Mouse (Mus musculus) left cerebral cortex, adult 8-10 months (tissue): ENCODE results near the gene Hnrnpul1. TPM values are rescaled to one million over a fixed set of nuclear protein-coding genes. Genes with fewer than 3 reads are reported as not detected.

Experiments used
- DNase-seq, 2 experiments: peaks; one replicate each; pipeline ENCODE4 v3.0.0; 2022; ENCODE audit warnings: low spot score in 2 of 2
- total RNA-seq, 4 experiments: library from RNA; stranded (reverse); gene quantifications; 2 replicates each; pipeline ENCODE4 v1.2.4; 2022

Gene Hnrnpul1
- total RNA-seq, 4 experiments from 2014 or later, result 102 to 118 (median 109) TPM

DNA sequence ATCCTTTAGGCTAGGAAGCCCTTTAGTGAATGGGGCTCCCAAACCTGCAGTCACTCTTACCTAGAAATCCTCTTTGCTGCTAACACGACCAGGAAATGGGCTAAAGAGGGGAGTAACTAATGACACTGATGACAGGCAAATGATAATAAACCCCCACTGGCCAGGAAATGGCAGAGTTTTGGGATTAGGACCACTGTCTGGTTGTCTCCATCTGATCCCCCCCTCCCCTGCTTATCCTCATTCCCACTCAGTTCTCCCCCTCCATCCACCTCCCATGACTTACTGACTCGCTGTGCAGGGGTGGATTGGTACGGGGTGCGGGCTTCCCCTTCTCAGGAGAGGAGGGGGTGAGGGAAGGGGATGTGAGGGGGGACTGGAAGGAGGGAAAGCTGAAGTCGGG is 64.5 kb downstream of the Hnrnpul1 start:
- DNase-seq, result no peak

DNA sequence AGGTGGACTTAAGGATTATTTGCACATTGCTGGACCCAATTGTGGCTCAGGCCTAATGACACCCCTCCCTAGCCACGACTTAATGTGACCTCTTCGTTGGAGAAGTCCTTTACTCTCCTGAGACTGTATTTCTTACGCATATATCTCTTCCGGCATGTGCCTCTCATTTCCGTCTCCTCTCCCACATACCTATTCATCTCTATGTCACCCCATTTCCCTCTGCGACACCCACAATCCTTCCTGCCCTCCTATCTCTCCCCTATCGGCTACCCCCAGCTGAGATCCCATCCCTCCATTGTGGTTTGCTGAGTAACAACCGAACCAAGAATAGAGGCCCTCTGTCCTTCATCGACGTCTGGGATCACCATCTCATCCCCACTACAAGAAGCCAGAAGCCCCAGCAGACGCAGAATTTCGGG is 64.9 kb downstream of the Hnrnpul1 start:
- DNase-seq, result no peak

DNA sequence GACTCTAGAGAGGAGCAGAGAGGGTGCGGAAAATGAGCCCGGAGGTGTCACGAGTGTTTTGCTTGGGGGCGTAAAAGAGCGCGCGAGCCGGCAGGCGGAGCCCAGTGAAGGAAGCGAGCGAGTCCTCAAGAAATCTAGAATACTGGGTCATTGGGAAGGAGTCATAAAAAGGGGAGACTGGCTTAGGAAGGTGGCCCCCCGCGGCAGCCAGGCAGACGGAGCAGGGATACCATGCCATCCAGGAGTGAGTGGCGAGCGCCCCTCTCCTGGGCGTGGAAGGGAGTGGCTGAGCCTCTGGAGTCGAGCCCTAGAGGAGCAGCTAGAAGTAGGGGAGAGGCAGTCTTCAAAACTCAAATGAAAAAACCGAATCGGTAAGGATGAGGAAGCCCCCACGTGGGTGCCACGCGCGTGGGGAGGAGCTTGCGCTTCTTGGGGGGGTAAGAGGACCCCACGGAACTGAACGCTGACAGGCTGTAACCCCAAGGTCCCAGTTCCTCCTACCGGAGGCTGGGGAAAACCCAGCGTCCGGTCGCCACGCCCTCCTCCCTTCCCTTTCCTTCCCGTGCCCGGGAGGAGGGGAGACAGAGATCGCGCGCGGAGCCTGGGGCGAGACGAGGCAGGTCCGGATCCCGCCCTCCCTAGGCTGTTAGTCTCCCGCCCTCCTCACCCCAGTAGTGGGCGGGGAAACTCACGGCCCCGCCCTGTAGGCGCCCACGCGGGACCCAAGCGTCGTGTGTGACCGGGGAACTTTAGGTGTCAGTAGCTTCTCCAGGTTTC is 65.6 kb downstream of the Hnrnpul1 start:
- DNase-seq, result no peak

DNA sequence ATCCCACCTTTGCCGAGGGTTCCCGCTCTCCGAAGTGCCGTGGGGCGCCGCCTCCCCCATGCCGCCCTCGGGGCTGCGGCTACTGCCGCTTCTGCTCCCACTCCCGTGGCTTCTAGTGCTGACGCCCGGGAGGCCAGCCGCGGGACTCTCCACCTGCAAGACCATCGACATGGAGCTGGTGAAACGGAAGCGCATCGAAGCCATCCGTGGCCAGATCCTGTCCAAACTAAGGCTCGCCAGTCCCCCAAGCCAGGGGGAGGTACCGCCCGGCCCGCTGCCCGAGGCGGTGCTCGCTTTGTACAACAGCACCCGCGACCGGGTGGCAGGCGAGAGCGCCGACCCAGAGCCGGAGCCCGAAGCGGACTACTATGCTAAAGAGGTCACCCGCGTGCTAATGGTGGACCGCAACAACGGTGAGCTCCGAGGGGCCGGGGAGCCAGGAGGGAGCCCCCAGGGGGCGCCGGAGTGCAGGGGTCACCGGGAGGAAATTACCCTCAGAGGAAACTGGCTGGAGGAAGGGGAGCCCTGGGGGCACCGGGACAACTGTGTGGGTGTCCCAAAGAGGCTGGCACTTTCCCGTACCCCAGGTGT is 66.7 kb downstream of the Hnrnpul1 start:
- DNase-seq, result no peak

DNA sequence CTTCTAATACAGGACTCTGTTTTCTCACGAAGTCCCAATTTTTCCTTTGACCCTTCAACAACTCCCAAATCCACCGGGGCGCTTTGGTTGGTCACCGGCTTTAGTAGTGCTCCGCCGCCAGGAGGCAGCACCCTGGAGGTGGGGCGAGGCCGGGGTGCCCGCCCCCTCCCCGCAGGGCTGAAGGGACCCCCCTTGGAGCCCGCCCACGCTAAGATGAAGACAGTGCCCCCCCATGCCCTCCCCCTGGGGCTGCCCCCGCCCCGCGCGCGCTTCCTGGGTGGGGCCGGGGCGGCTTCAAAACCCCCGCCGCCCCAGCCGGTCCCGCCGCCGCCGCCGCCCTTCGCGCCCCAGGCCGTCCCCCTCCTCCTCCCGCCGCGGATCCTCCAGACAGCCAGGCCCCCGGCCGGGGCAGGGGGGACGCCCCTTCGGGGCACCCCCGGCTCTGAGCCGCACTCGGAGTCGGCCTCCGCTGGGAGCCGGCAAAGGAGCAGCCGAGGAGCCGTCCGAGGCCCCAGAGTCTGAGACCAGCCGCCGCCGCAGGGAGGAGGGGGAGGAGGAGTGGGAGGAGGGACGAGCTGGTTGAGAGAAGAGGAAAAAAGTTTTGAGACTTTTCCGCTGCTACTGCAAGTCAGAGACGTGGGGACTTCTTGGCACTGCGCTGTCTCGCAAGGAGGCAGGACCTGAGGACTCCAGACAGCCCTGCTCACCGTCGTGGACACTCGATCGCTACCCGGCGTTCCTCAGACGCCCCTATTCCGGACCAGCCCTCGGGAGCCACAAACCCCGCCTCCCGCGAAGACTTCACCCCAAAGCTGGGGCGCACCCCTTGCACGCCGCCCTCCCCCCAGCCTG is 67.7 kb downstream of the Hnrnpul1 start, which contains the start of gene Tgfb1:
Gene Tgfb1 (plus strand): TSS at position 323 of the 852 bp plus-strand sequence.
- DNase-seq, result no peak

DNA sequence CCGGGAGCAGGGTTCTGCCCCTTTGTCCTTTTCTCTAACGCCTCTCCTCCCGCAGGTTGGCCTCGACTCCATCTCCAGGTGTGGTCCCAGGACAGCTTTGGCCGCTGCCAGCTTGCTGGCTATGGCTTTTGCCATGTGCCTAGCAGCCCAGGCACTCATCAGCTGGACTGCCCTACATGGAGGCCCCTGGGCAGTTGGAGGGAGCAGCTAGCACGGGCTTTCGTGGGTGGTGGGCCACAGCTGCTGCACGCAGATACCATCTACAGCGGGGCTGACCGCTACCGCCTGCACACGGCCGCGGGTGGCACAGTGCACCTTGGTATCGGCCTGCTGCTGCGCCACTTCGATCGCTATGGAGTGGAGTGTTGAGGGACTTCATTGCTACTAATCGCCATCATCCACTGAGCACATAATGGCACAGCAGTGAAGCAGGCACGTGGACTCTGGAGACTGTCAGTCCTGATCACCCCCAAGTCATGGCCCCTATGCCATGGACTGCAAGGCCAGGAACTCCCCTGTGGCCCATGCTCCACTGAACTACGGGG is 68.6 kb downstream of the Hnrnpul1 start:
- no peak for DNase-seq

DNA sequence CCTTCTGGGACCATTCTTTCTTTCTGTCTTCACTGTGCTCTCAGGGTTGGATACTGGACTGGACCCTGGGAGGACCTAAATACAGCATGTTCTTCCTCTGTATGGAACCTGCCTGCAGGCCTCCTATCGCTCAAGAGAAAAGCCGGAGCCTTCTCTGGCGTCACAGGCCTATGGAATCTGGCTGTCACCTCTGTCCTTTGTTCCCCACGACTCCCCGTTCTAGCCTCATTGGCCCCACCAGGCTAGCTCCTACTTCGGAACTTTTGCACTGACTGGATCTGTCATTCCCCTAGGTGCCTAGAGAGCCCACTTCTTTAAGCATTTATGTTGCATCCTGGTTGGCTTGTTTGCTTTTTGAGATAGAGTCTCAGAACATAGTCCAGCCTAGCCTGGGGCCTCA is 69.9 kb downstream of the Hnrnpul1 start:
- no peak for DNase-seq

DNA sequence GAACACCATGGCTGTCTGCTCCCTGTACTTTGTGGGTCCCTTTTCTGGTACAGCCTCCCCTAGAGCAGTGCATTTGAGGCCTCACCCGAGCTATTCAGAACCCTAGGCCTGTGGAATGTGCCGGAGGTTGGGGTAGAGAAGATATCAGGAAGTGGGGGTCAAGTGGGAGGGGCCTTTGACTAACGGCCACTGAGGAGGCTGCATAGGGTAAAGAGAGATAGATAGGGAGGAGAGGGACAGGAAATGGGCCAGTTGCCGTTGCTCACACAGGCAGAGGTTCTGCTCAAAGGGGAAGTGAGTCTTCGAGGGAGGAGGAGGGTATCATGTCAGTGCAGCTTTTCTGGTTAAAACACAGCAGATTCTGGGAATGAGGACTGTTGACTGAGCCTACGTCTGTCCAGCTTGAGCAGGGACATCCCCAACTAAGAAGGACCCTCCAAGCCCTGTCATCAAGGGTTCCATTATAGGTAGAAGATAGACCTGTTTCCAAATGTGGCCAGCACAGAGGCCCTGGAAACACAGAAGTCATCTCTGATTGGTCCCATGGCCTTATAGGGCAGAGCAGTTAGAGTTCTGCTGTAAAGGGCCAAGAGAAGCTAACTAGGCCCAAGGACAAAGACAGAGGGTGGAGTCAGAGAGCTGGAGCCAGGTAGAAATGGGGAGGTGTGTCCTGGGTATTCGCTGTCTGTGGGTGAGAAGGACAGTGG is 70.9 kb downstream of the Hnrnpul1 start:
- no peak for DNase-seq

DNA sequence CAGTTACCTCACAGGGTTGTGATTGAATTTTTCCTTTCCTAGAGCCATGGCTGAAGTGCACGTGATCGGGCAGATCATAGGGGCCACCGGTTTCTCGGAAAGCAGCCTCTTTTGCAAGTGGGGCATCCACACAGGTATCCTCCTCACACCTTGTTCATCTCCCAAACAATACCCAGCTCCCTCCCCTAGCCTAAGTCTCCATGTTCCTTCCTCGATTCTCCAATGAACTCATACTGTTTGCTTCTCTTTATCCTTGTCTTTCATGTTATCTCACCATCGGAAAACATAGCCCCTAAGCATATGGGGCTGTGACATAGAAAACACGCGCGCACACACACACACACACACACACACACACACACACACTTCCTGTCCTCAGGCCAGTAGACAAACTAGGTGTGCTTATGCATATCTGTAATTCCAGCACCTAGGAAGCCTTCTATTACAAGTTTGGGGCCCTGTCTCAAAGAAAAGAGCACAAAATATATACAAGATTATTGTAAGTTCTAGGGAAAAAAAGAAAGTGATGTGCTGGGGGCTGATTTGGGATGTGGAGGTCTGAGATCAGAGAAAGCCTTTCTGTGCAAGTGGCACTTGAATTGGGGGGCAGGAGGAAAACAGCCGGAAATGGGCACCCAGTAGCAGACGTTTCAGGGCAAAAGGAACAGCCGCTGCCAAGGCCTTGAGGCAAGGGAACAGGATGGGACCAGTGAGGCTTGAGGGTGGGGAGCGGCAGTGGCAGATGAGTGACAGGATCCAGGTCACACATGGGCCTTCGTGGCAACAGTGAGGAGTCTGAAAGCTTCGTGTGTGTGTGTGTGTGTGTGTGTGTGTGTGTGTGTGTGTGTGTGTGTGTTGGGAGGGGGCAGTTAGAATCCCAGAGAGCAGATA is 73.0 kb downstream of the Hnrnpul1 start:
- no peak for DNase-seq

DNA sequence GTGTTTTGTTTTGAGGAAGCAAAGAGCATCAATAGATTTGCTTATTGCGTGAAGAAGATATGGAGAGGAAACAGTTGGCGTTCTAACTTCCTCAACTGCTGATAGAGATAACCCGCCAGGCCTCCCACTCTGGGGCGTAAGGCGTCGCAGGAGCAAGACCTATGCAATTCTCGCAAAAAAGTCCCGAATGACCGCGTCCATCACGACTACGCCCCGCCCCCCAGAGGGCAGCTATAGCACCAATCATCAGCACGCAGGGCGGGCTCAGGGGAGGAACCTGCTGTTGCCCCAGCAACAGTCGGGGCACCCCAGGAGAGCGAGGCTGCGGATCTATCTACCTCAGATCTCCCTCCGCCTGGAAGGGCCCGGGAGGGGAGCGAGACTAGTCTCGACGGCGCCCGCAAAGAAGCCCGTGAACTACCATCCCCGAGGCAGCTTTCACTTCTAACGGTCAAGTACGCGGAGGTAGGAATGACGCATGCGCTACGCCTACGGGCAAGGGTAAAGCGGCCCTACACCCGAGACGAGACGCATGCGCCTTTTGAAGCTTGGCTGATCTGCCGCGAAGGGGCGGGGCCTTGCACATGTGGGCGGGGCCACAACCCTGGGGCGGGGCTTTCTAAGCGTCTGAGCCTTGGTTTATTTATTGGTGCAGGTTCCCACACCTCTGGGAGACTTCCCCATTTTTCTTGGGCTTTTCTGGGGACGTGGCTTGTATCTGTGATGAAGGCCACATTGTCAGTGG is 73.9 kb downstream of the Hnrnpul1 start, which contains the start of gene B9d2:
Gene B9d2 (plus strand): TSS at position 267 of the 745 bp plus-strand sequence.
- peak; percentile 93 to 95 for DNase-seq

DNA sequence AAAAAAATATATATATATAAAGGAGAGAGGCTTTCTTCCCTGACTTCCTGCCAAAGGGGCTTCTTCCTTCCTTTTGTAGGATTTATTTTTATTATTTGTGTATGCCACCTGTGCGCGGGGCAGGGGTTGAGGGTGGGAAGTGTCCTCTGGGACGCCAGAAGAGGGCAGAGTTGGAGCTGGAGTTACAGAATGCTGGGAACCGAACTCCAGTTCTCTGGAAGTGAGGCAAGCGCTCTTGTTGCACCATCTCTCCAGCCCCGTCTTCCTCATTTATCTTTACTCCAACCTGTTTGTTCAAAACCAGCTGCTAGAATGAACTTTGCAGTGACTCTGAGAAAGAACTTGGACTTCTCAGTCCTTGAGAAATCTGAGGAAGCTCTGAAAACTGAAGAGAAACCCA is 74.6 kb downstream of the Hnrnpul1 start:
- DNase-seq, result no peak

DNA sequence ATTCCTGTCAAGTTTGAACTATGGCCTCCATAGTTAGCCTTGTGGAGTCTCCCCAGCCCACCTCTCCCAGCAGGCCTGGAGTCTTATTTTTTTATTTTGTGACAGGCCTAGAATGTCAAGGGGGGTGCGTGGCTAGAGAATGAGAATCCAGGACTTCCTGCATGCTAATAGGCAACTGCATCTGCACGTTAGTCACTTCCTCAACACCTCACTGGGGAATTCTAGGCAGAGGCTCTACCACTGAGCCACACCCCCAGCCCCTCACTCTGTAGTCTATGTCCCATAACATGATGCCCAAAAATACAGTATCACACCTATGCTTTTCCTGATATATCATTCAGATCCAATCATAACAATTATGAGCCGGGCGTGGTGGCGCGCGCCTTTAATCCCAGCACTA is 77.5 kb downstream of the Hnrnpul1 start:
- DNase-seq, result no peak

DNA sequence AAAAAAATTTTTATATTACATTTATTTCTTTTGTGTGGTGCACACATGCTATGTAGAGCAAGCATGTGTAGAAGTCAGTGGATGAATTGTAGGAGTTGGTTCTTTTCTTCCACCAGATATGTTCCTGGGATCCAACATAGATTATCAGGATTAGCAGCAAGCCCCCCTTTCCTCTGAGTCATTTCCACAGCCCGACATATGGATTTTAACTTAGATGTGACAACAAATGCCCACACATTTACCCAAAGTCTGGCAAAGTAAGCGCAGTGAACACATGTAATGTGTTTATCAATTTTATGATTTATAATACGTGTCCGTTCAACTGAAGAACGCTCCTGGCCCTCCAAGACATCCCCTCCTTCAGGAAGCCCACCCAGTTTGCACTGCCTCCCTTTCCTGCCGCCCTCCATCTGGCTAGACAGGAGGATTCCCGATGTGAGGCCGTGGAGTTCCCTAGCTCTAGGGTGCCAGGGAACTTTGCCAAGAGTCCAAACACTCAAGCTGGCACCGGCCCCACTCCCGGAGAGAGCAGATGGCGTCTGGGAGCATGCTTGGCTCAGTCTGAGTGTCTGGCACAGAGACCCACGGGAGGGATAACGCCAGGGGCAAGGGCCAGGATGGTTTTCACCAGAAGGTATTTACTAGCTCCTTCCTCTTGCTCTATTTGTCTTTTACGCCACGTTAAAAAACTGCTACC is 78.3 kb downstream of the Hnrnpul1 start:
- peak; percentile 83 to 89 for DNase-seq

DNA sequence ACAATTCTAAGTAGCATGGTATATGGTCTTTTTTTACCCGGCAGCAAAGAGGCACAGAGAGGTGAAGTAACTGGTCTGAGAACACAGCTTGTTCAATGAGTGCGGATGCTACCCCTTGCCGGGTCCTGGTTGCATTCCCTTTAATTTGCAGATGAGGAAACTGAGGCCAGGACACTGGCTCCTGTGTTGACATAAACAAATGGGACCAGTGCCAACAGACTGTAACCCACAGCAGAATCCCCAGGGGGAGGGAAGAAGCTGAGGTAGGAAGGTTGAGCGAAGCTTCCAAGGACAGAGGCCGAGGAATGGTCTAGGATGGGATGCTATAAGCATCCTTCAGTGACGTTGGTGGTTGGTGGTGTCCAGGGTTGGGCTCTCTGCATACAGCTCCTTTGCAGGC is 79.2 kb downstream of the Hnrnpul1 start:
- DNase-seq, result no peak

DNA sequence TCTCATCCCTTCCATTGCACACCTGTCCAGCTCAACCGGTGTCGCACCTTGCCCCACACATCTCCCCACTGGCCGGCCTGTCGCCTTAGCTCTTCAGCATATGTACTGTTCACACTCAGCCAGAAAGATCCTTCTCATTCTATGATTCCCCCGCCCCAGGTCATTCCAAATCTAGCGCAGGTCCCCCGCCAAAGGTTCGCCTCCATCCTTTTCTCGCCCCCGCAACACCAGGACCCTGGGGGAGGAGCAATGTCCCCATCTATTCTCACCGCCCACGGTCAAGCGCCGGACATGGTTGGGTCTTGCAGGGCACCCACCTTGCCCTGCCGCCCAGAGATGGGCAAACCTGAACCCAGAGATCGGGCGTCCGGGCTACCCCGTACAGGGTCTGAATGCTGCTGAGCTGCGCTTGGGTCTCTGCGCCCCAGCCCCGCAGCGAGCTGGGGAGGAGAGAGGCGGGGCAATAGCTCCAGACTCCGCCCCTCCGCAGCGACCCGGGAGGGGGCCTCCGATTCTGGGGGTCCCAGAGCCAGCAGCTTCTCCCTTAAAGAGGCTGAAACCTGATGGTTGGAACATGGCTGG is 79.7 kb downstream of the Hnrnpul1 start, which contains the start of gene Tmem91:
Gene Tmem91 (minus strand): TSS at position 448 of the 582 bp plus-strand sequence.
- DNase-seq, result no peak

DNA sequence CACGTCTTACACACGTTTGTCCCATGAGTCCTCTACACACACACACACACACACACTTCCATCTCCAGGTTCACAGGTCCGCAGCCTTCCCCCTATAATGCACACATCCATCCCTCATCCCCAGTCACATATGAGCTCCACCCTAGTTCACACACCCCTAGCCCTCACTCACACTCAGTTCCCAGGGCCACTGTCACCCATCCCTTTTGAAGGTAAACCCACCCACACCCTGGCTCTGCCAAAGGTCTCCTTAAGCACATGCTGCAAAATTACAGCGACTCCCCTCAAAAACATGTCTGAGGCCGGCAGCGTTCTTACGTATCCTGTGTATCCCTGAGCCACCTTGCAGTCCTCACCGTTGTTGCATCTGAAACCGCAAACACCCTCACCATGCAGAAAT is 80.3 kb downstream of the Hnrnpul1 start:
- no peak for DNase-seq

DNA sequence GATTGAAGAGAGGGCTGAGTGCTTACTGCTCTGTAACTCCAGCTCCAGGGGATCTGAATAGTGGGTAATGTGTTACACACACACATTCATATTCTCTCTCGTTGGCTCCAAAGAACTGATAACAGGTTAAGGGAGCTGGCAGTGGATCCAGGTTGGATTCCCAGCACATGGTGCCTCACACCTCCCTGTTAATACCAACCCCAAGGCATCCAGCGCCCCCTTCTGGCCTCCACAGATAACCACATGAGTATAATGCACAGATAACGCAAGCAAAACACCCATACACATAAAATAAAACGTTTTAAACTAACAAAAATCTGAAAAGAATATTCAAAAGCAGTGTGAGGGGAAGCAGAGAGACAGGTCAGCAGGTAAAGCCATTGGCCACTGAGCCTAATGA is 82.1 kb downstream of the Hnrnpul1 start:
- no peak for DNase-seq

DNA sequence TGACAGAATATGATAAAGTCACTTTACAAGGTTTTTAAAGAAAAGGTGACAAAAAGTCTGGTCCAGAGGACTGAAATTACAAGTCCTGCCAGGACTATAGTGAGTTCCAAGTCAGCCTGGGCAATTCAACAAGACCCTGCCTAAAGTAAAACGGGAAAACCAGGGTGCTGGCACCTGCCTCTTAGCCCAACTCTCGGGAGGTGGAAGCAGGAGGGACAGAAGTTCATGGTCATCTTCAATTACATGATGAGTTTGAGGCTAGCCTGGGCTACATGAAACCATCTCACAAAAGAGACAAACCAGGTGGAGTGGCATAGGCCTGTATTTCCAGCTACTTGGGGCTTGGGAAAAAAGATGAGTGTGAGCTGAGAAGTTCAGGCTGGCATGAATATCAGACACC is 82.9 kb downstream of the Hnrnpul1 start:
- no peak for DNase-seq
